Mouse (Mus musculus): Measurements from ENCODE around the gene Lin7b. TPM values are rescaled to one million over a fixed set of nuclear protein-coding genes. Genes with fewer than 3 reads are reported as not detected.

The Lin7b gene
- total and polyA plus RNA-seq, 3 experiments, result 1.0 to 3.4 (median 1.6) TPM

- Histone ChIP-seq H3K4me3 (peak overlapping the region; percentile 23), H3K4me1 (ENCODE audit: control insufficient read depth, insufficient read depth, low read length) (0 out of 2 replicates have a peak, but pooled peaks cover 3% of the 10 kb centered on the region), H3K36me3 (ENCODE audit: control insufficient read depth, insufficient read depth, low read length) (no peaks in the 10 kb centered on the region), H3K79me2 (replicated peaks; ENCODE audit: control insufficient read depth, insufficient read depth, low read length) (no peaks in the 10 kb centered on the region), H3K27ac (peak overlapping the region; percentile 28; the same call in 1 of the 2 replicates), H3K27me3 (ENCODE audit: control insufficient read depth, insufficient read depth, low read length) (no peaks in the 10 kb centered on the region), H3K9ac (ENCODE audit: low read depth, low read length) (peak overlapping the region; percentile 73)
- TF ChIP-seq POLR2A (IDR thresholded peaks at IDR 0.05; ENCODE audit: insufficient read depth, low read depth, low read length) (peak; percentile 8; the same call in 1 of the 2 replicates), EP300 (IDR thresholded peaks at IDR 0.05; ENCODE audit: insufficient read depth, low read depth, low read length) (no peak), CTCF (IDR thresholded peaks at IDR 0.05) (peak; percentile 67)
- WGBS, result under 1% methylated on average over 114 of the region's 114 CpGs
- intact Hi-C loops (cut with DNase I), result loop anchor here (2.0 kb wide), 1 partner anchor 26 kb away; no protein-coding TSS in a partner anchor
- DNase-seq, result peak; percentile 67 to 73
Measured at GRCm38 (mm10) chr7:45406157-45407156, 36.1 kb upstream of the Lin7b start.

- no peaks in the 10 kb centered on the region for H3K27me3 ChIP-seq (ENCODE audit: control insufficient read depth, insufficient read depth, low read length)
- peak within 1 kb of the TSS; percentile 73 for H3K9ac ChIP-seq (ENCODE audit: low read depth, low read length)
- TF ChIP-seq EP300 (IDR thresholded peaks at IDR 0.05; ENCODE audit: insufficient read depth, low read depth, low read length) (no peak), CTCF (IDR thresholded peaks at IDR 0.05) (no peak; the same call in none of the 2 replicates), POLR2A (IDR thresholded peaks at IDR 0.05; ENCODE audit: insufficient read depth, low read depth, low read length) (no peak)
- no peaks in the 10 kb centered on the region for H3K36me3 ChIP-seq (ENCODE audit: control insufficient read depth, insufficient read depth, low read length)
- DNase-seq, result peak; percentile 78 to 87
- H3K27ac ChIP-seq, result peak within 1 kb of the TSS; percentile 42
- H3K4me3 ChIP-seq, result peak within 1 kb of the TSS; percentile 45
- no peaks in the 10 kb centered on the region for H3K79me2 ChIP-seq (replicated peaks; ENCODE audit: control insufficient read depth, insufficient read depth, low read length)
- WGBS, result 10% methylated on average over 28 of the region's 28 CpGs
- 0 out of 2 replicates have a peak, but pooled peaks cover 3% of the 10 kb centered on the region for H3K4me1 ChIP-seq (ENCODE audit: control insufficient read depth, insufficient read depth, low read length)
- intact Hi-C loops (cut with DNase I), result loop anchor here (2.0 kb wide), 1 partner anchor 27 kb away; no protein-coding TSS in a partner anchor
Measured at GRCm38 (mm10) chr7:45405091-45406075, 35.0 kb upstream of the Lin7b start, which contains the start of gene Kcna7. Gene Kcna7 (plus strand): TSS chr7:45405653.

- WGBS, result 42% methylated on average over 6 of the region's 6 CpGs
- H3K27ac ChIP-seq, result no peak overlapping the region
Measured at GRCm38 (mm10) chr7:45403532-45404261, 33.3 kb upstream of the Lin7b start.

GRCm38 (mm10) chr7:45401521-45402085, 31.2 kb upstream of the Lin7b start:
- H3K9ac ChIP-seq (ENCODE audit: low read depth, low read length), result no peak overlapping the region
- WGBS, result 51% methylated on average over 10 of the region's 10 CpGs
- no peak overlapping the region for H3K4me3 ChIP-seq
- H3K36me3 ChIP-seq (ENCODE audit: control insufficient read depth, insufficient read depth, low read length), result no peaks in the 10 kb centered on the region
- no peak for DNase-seq
- intact Hi-C loops (cut with DNase I), result no loop called here
- no peaks in the 10 kb centered on the region for H3K27me3 ChIP-seq (ENCODE audit: control insufficient read depth, insufficient read depth, low read length)
- 0 out of 2 replicates have a peak, but pooled peaks cover 3% of the 10 kb centered on the region for H3K4me1 ChIP-seq (ENCODE audit: control insufficient read depth, insufficient read depth, low read length)
- TF ChIP-seq CTCF (IDR thresholded peaks at IDR 0.05), result no peak
- TF ChIP-seq EP300 (IDR thresholded peaks at IDR 0.05; ENCODE audit: insufficient read depth, low read depth, low read length), result no peak
- TF ChIP-seq POLR2A (IDR thresholded peaks at IDR 0.05; ENCODE audit: insufficient read depth, low read depth, low read length), result no peak
- H3K79me2 ChIP-seq (replicated peaks; ENCODE audit: control insufficient read depth, insufficient read depth, low read length), result no peaks in the 10 kb centered on the region
- H3K27ac ChIP-seq, result no peak overlapping the region

More at GRCm38 (mm10) chr7:45403532-45404261, 33.3 kb upstream of the Lin7b start:
- Histone ChIP-seq H3K4me3 (no peak overlapping the region), H3K36me3 (ENCODE audit: control insufficient read depth, insufficient read depth, low read length) (no peaks in the 10 kb centered on the region), H3K4me1 (ENCODE audit: control insufficient read depth, insufficient read depth, low read length) (0 out of 2 replicates have a peak, but pooled peaks cover 3% of the 10 kb centered on the region), H3K79me2 (replicated peaks; ENCODE audit: control insufficient read depth, insufficient read depth, low read length) (no peaks in the 10 kb centered on the region), H3K27me3 (ENCODE audit: control insufficient read depth, insufficient read depth, low read length) (no peaks in the 10 kb centered on the region), H3K9ac (ENCODE audit: low read depth, low read length) (no peak overlapping the region)
- TF ChIP-seq EP300 (IDR thresholded peaks at IDR 0.05; ENCODE audit: insufficient read depth, low read depth, low read length) (no peak), CTCF (IDR thresholded peaks at IDR 0.05) (peak; percentile 73), POLR2A (IDR thresholded peaks at IDR 0.05; ENCODE audit: insufficient read depth, low read depth, low read length) (no peak)
- intact Hi-C loops (cut with DNase I), result no loop called here
- peak; percentile 45 to 56 for DNase-seq

All from heart, adult 2 months (tissue).